Mouse (Mus musculus) CH12.LX (cell line): Measurements from ENCODE around the gene D6Ertd527e. TPM values are rescaled to one million over a fixed set of nuclear protein-coding genes. Genes with fewer than 3 reads are reported as not detected.

Experiments
- DNase-seq: peaks from one replicate; pipeline ENCODE4 v3.0.0-alpha.2; 2013; ENCODE audit errors: extremely low read depth
- H3K27ac ChIP-seq: 2 replicates; pipeline ENCODE4 v1.5.1; 2012; ENCODE audit warnings: low read depth, mild to moderate bottlenecking, control low read depth, moderate library complexity; ENCODE audit not compliant: insufficient read depth
- H3K27me3 ChIP-seq: replicated peaks from 2 replicates; pipeline ENCODE3; 2012; ENCODE audit warnings: inconsistent platforms
- H3K36me3 ChIP-seq, 2 experiments: replicated peaks in 1 of 2; 2 replicates each; pipeline versions ENCODE3 to v1.6.1; 2012; ENCODE audit warnings: inconsistent platforms in 1 of 2, low read length in 1 of 2, mild to moderate bottlenecking in 1 of 2, mixed read lengths in 1 of 2, moderate library complexity in 1 of 2; ENCODE audit not compliant: control insufficient read depth in 1 of 2, insufficient read depth in 1 of 2
- H3K4me1 ChIP-seq, 2 experiments: 2 replicates each; pipeline ENCODE4 v1.6.1; 2012; ENCODE audit warnings: inconsistent platforms in 1 of 2, moderate library complexity in 1 of 2; ENCODE audit not compliant: insufficient read depth in 2 of 2, control insufficient read depth in 1 of 2
- H3K4me2 ChIP-seq: 2 replicates; pipeline ENCODE4 v1.6.1; 2012; ENCODE audit warnings: low read depth, mild to moderate bottlenecking, control low read depth; ENCODE audit not compliant: poor library complexity, insufficient read depth, severe bottlenecking
- H3K4me3 ChIP-seq, 3 experiments: fragments of 150-350 bp in 1 of 3; sonication (generic) in 1 of 3; replicated peaks in 1 of 3; 2 replicates each; pipeline versions ENCODE3 to v1.5.1; 2011 to 2012; ENCODE audit warnings: low read depth in 2 of 3, low read length in 2 of 3, mild to moderate bottlenecking in 2 of 3, moderate library complexity in 2 of 3, control low read depth in 1 of 3, improper control_type of control experiment in 1 of 3, inconsistent platforms in 1 of 3, mixed read lengths in 1 of 3; ENCODE audit not compliant: poor library complexity in 1 of 3
- H3K79me2 ChIP-seq: replicated peaks from 2 replicates; pipeline ENCODE4 v1.6.1; 2012; ENCODE audit warnings: mild to moderate bottlenecking, moderate library complexity; ENCODE audit not compliant: control insufficient read depth, poor library complexity, insufficient read depth, severe bottlenecking; ENCODE audit errors: extremely low read depth
- H3K9ac ChIP-seq: 2 replicates; pipeline ENCODE4 v1.6.1; 2012; ENCODE audit warnings: low read depth, mild to moderate bottlenecking, control low read depth, moderate library complexity; ENCODE audit not compliant: insufficient read depth
- H3K9me3 ChIP-seq: replicated peaks from 2 replicates; pipeline ENCODE3; 2012; ENCODE audit warnings: low read length, inconsistent platforms, mixed read lengths
- BHLHE40 ChIP-seq: IDR thresholded peaks from 2 replicates; pipeline ENCODE4 v1.6.1; 2011; ENCODE audit warnings: mild to moderate bottlenecking, low read depth, low read length, improper control_type of control experiment
- CHD2 ChIP-seq: IDR thresholded peaks from 2 replicates; pipeline ENCODE4 v1.6.1; 2011; ENCODE audit warnings: low read length, improper control_type of control experiment
- CTCF ChIP-seq, 2 experiments: IDR thresholded peaks in 1 of 2; conservative IDR thresholded peaks in 1 of 2; 2 replicates each; pipeline ENCODE4 v1.5.1; 2011 to 2012; ENCODE audit warnings: low read depth in 2 of 2, low read length in 2 of 2, improper control_type of control experiment in 1 of 2, inconsistent platforms in 1 of 2, mild to moderate bottlenecking in 1 of 2, moderate library complexity in 1 of 2
- E2F4 ChIP-seq: IDR thresholded peaks from 2 replicates; pipeline ENCODE4 v1.6.1; 2011; ENCODE audit warnings: low read depth, low read length, improper control_type of control experiment; ENCODE audit not compliant: insufficient replicate concordance
- ELF1 ChIP-seq: IDR thresholded peaks from 2 replicates; pipeline ENCODE4 v1.6.1; 2014; ENCODE audit warnings: low read depth, mild to moderate bottlenecking, inconsistent platforms, low read length, improper control_type of control experiment
- EP300 ChIP-seq: IDR thresholded peaks from 2 replicates; pipeline ENCODE4 v1.6.1; 2011; ENCODE audit warnings: low read length, improper control_type of control experiment
- ETS1 ChIP-seq: conservative IDR thresholded peaks from 2 replicates; pipeline ENCODE4 v1.6.1; 2012; ENCODE audit warnings: low read depth, mild to moderate bottlenecking, inconsistent platforms, low read length, improper control_type of control experiment, moderate library complexity
- JUN ChIP-seq: IDR thresholded peaks from 2 replicates; pipeline ENCODE4 v1.6.1; 2011; ENCODE audit warnings: low read depth, mild to moderate bottlenecking, low read length, improper control_type of control experiment, moderate library complexity; ENCODE audit not compliant: insufficient read depth
- MAFK ChIP-seq: IDR thresholded peaks from 2 replicates; pipeline ENCODE4 v1.6.1; 2011; ENCODE audit warnings: low read length, improper control_type of control experiment; ENCODE audit not compliant: insufficient replicate concordance
- MAX ChIP-seq: IDR thresholded peaks from 2 replicates; pipeline ENCODE4 v1.6.1; 2011; ENCODE audit warnings: low read length, improper control_type of control experiment
- MXI1 ChIP-seq: IDR thresholded peaks from 2 replicates; pipeline ENCODE4 v1.6.1; 2011; ENCODE audit warnings: mild to moderate bottlenecking, low read depth, low read length, improper control_type of control experiment
- MYC ChIP-seq: IDR thresholded peaks from 2 replicates; pipeline ENCODE4 v1.6.1; 2011; ENCODE audit warnings: low read depth, mild to moderate bottlenecking, improper control_type of control experiment, low read length
- POLR2AphosphoS2 ChIP-seq: IDR thresholded peaks from 2 replicates; pipeline ENCODE4 v1.6.1; 2011; ENCODE audit warnings: low read depth, low read length, improper control_type of control experiment
- RCOR1 ChIP-seq: conservative IDR thresholded peaks from 2 replicates; pipeline ENCODE4 v1.6.1; 2012; ENCODE audit warnings: low read depth, mild to moderate bottlenecking, inconsistent platforms, low read length, improper control_type of control experiment
- SIN3A ChIP-seq: IDR thresholded peaks from 2 replicates; pipeline ENCODE4 v1.6.1; 2012; ENCODE audit warnings: low read length, improper control_type of control experiment, inconsistent platforms
- TBP ChIP-seq: conservative IDR thresholded peaks from 2 replicates; pipeline ENCODE4 v1.6.1; 2011; ENCODE audit warnings: low read depth, low read length, improper control_type of control experiment
- UBTF ChIP-seq: IDR thresholded peaks from 2 replicates; pipeline ENCODE4 v1.6.1; 2012; ENCODE audit warnings: low read depth, mild to moderate bottlenecking, inconsistent platforms, low read length, improper control_type of control experiment, moderate library complexity
- USF1 ChIP-seq: IDR thresholded peaks from 2 replicates; pipeline ENCODE4 v1.6.1; 2014; ENCODE audit warnings: low read depth, mild to moderate bottlenecking, inconsistent platforms, low read length, improper control_type of control experiment
- ZC3H11A ChIP-seq: IDR thresholded peaks from 2 replicates; pipeline ENCODE4 v1.6.1; 2012; ENCODE audit warnings: low read depth, mild to moderate bottlenecking, inconsistent platforms, low read length, improper control_type of control experiment
- ZKSCAN1 ChIP-seq: IDR thresholded peaks from 2 replicates; pipeline ENCODE4 v1.6.1; 2012; ENCODE audit warnings: low read depth, inconsistent platforms, low read length, improper control_type of control experiment, borderline replicate concordance
- ZMIZ1 ChIP-seq: IDR thresholded peaks from 2 replicates; pipeline ENCODE4 v1.6.1; 2012; ENCODE audit warnings: low read depth, mild to moderate bottlenecking, inconsistent platforms, low read length, improper control_type of control experiment
- ZNF384 ChIP-seq: IDR thresholded peaks from 2 replicates; pipeline ENCODE4 v1.6.1; 2012; ENCODE audit warnings: low read depth, low read length, improper control_type of control experiment, inconsistent platforms
- dilution Hi-C: fragments of 300-500 bp; cut with MboI; formaldehyde crosslinking; loops from 2 replicates; pipeline ENCODE4 v1.14.3; 2020; ENCODE audit warnings: low sequenced_read_pairs; ENCODE audit not compliant: extremely low pct_unique_long_range_greater_than_20kb, extremely low pct_ligation_motif_present
- in situ Hi-C: fragments of 300-500 bp; cut with MboI; formaldehyde crosslinking; loops from 3 replicates; pipeline ENCODE4 v1.14.3; 2019; ENCODE audit warnings: low sequenced_read_pairs, low pct_ligation_motif_present, low pct_unique_long_range_greater_than_20kb, mixed read lengths
- polyA plus RNA-seq: library from polyadenylated mRNA; unstranded; fragments of >175 nt; gene quantifications from 2 replicates; pipeline ENCODE4 v1.2.1, GENCODE M21; 2012; ENCODE audit warnings: low read depth; ENCODE audit not compliant: insufficient read length
- total RNA-seq, 2 experiments: library from RNA; depleted of rRNA; stranded (reverse); fragments of 300-350 nt in 1 of 2; fragments of >200 nt in 1 of 2; gene quantifications; 2 replicates each; pipeline ENCODE4 v1.2.3; 2012 to 2014

D6Ertd527e gene
- total and polyA plus RNA-seq, 3 experiments = 0.10 to 0.34 TPM; not detected in 1

GRCm38 (mm10) chr6:87129861-87130260 lies 25.3 kb downstream of the D6Ertd527e start:
- peaks cover 8 to 17% of the 10 kb centered on the region in 2 experiments; a peak in 3 of 4 replicates for H3K4me1 ChIP-seq
- in situ Hi-C loops (no loop called here), dilution Hi-C loops (no loop called here)
- TF ChIP-seq ZNF384 (no peak), MXI1 (no peak), CHD2 (no peak), USF1 (no peak), MAFK (no peak), ETS1 (no peak), UBTF (no peak), SIN3A (no peak), POLR2AphosphoS2 (no peak), ELF1 (no peak), BHLHE40 (no peak)
- H3K9me3 ChIP-seq = peaks cover 7% of the 10 kb centered on the region
- no peak overlapping the region for H3K4me3 ChIP-seq
- no peak overlapping the region for H3K9ac ChIP-seq
- no peaks in the 10 kb centered on the region for H3K79me2 ChIP-seq
- DNase-seq = no peak
- H3K27ac ChIP-seq = no peak overlapping the region
- H3K27me3 ChIP-seq = no peaks in the 10 kb centered on the region
- no peaks in the 10 kb centered on the region for H3K36me3 ChIP-seq
- H3K4me2 ChIP-seq = no peak overlapping the region

DNA sequence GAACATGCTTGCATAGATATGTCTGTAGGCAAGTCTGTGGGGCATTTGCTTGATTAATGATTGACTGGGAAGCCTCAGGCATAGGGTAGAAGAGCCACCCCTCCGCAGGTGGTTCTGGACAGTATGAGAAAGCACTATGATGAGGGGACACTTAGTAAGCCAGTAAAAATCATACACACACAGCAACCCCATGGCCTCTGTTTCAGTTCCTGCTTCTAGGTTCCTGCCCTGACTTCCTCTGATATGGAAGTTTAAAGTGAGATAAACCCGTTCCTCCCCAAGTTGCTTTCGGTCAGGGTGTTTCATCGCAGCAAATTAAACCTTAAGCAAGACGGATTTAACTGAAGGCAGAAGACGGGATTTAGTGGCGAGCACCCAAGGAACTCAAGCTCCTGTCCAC lies 26.1 kb downstream of the D6Ertd527e start:
- H3K36me3 ChIP-seq = no peaks in the 10 kb centered on the region
- H3K27me3 ChIP-seq = no peaks in the 10 kb centered on the region
- no peak for DNase-seq
- H3K4me1 ChIP-seq = peaks cover 8 to 17% of the 10 kb centered on the region in 2 experiments; a peak in 3 of 4 replicates
- no peak overlapping the region for H3K9ac ChIP-seq
- dilution Hi-C loops = no loop called here
- peaks cover 7% of the 10 kb centered on the region for H3K9me3 ChIP-seq
- TF ChIP-seq ZC3H11A (no peak), MYC (no peak), CTCF (conservative IDR thresholded peaks at IDR 0.05 in 1 of 2, IDR thresholded peaks at IDR 0.05 in 1 of 2; ENCODE audit: low read depth in 2 of 2, low read length in 2 of 2) (no peak), RCOR1 (no peak), ZMIZ1 (no peak), EP300 (no peak), ELF1 (no peak), TBP (no peak), JUN (no peak), MAX (no peak), USF1 (no peak), E2F4 (no peak), ZKSCAN1 (no peak), ETS1 (no peak)
- in situ Hi-C loops = no loop called here
- no peak overlapping the region for H3K27ac ChIP-seq
- H3K4me3 ChIP-seq = no peak overlapping the region
- H3K4me2 ChIP-seq = no peak overlapping the region
- no peaks in the 10 kb centered on the region for H3K79me2 ChIP-seq
